Mouse (Mus musculus) CH12.LX (cell line): ENCODE measurements around the gene Trpm7.

Experiments
- CTCF ChIP-seq, 2 experiments: IDR thresholded peaks in 1 of 2; conservative IDR thresholded peaks in 1 of 2; 2 replicates each; pipeline ENCODE4 v1.5.1; 2011 to 2012; ENCODE audit warnings: low read depth in 2 of 2, low read length in 2 of 2, improper control_type of control experiment in 1 of 2, inconsistent platforms in 1 of 2, mild to moderate bottlenecking in 1 of 2, moderate library complexity in 1 of 2
- EP300 ChIP-seq: IDR thresholded peaks from 2 replicates; pipeline ENCODE4 v1.6.1; 2011; ENCODE audit warnings: low read length, improper control_type of control experiment
- GABPA ChIP-seq: IDR thresholded peaks from 2 replicates; pipeline ENCODE4 v1.6.1; 2012; ENCODE audit warnings: low read depth, low read length, improper control_type of control experiment, inconsistent platforms; ENCODE audit not compliant: insufficient replicate concordance
- JUND ChIP-seq: conservative IDR thresholded peaks from 2 replicates; pipeline ENCODE4 v1.6.1; 2011; ENCODE audit warnings: low read depth, low read length, improper control_type of control experiment
- KAT2A ChIP-seq: IDR thresholded peaks from 2 replicates; pipeline ENCODE4 v1.6.1; 2012; ENCODE audit warnings: low read length, improper control_type of control experiment, inconsistent platforms; ENCODE audit not compliant: insufficient replicate concordance
- MAFK ChIP-seq: IDR thresholded peaks from 2 replicates; pipeline ENCODE4 v1.6.1; 2011; ENCODE audit warnings: low read length, improper control_type of control experiment; ENCODE audit not compliant: insufficient replicate concordance
- MAX ChIP-seq: IDR thresholded peaks from 2 replicates; pipeline ENCODE4 v1.6.1; 2011; ENCODE audit warnings: low read length, improper control_type of control experiment
- MAZ ChIP-seq: IDR thresholded peaks from 2 replicates; pipeline ENCODE4 v1.6.1; 2012; ENCODE audit warnings: low read depth, mild to moderate bottlenecking, inconsistent platforms, low read length, improper control_type of control experiment, moderate library complexity
- POLR2A ChIP-seq: IDR thresholded peaks from 2 replicates; pipeline ENCODE4 v1.6.1; 2011; ENCODE audit warnings: low read depth, mild to moderate bottlenecking, improper control_type of control experiment, low read length
- RAD21 ChIP-seq: IDR thresholded peaks from 2 replicates; pipeline ENCODE4 v1.6.1; 2011; ENCODE audit warnings: low read depth, mild to moderate bottlenecking, low read length, improper control_type of control experiment, moderate library complexity
- TCF12 ChIP-seq: IDR thresholded peaks from 2 replicates; pipeline ENCODE4 v1.6.1; 2014; ENCODE audit warnings: low read depth, mild to moderate bottlenecking, inconsistent platforms, low read length, improper control_type of control experiment
- USF1 ChIP-seq: IDR thresholded peaks from 2 replicates; pipeline ENCODE4 v1.6.1; 2014; ENCODE audit warnings: low read depth, mild to moderate bottlenecking, inconsistent platforms, low read length, improper control_type of control experiment
- ZKSCAN1 ChIP-seq: IDR thresholded peaks from 2 replicates; pipeline ENCODE4 v1.6.1; 2012; ENCODE audit warnings: low read depth, inconsistent platforms, low read length, improper control_type of control experiment, borderline replicate concordance

- TF ChIP-seq CTCF (conservative IDR thresholded peaks at IDR 0.05 in 1 of 2, IDR thresholded peaks at IDR 0.05 in 1 of 2; ENCODE audit: low read depth in 2 of 2, low read length in 2 of 2) (no peak), GABPA (no peak), MAZ (no peak), EP300 (no peak), KAT2A (no peak), ZKSCAN1 (no peak), MAFK (no peak), POLR2A (no peak), USF1 (no peak), RAD21 (no peak), MAX (no peak), TCF12 (no peak), JUND (no peak)
Measured at GRCm38 (mm10) chr2:126894245-126894644, 18.2 kb upstream of the Trpm7 start.
